Mouse (Mus musculus): ENCODE data around the gene Elf2.
A peak's percentile ranks its signal among the peaks of the same experiment; 100 is the strongest.

Gene Elf2

DNA sequence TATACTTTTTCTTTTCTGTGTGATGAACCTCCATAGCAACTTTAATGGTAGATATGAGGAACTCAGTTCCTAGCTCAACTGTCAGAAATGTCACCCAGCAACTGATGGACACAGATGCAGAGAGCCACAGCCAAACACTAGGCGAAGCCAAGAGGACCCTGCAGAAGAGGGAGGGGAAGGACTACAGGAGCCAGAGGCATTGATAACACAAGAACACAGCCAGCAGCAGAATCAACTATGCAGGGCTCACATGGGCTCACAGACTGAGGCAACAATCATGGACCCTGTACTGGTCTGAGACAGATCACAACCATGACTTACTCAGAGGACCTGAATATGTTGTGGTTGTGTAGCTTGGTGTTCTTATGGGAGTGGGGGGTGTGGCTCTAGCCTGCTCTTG lies 56.1 kb downstream of the Elf2 start:
- no peak for DNase-seq (ENCODE audit: extremely low read depth, low read depth)

DNA sequence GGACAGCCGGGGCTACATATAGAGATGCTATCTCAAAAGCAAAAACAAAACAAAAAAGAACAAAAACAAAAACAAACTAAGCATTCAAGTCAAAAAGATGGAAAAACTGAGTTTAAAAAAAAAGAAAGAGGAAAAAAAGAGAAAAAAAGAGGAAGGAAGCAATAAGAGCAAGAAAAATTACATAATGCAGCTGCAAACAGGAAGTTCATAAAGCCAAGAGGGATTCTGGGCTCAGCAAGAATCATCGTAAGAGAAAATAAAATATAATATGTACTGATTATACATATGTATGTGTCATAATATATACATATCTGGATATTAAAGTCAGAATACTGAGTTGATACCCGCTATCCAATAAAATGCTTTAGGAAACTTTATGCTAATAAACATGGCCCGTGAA lies 58.7 kb downstream of the Elf2 start:
- DNase-seq (ENCODE audit: extremely low read depth, low read depth): no peak

DNA sequence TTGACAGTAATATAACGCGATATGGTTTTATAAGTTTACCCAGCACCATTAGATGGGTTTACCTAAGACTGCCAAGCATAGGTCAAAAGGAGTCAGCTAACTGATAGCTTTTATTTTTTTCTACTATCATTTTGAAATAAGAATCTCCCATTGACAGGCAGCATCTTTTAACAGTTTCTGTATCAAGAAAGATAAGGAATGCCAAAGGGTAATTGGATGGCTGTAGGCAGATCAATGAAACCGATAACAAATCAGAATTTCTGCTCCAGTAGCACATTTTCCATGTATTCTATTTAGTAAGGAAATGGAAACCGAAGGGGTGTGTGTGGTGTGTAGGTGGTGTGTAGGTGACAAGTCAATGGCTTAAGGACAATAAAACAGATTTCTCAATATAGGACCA lies 62.0 kb downstream of the Elf2 start:
- no peak for DNase-seq (ENCODE audit: extremely low read depth, low read depth)

DNA sequence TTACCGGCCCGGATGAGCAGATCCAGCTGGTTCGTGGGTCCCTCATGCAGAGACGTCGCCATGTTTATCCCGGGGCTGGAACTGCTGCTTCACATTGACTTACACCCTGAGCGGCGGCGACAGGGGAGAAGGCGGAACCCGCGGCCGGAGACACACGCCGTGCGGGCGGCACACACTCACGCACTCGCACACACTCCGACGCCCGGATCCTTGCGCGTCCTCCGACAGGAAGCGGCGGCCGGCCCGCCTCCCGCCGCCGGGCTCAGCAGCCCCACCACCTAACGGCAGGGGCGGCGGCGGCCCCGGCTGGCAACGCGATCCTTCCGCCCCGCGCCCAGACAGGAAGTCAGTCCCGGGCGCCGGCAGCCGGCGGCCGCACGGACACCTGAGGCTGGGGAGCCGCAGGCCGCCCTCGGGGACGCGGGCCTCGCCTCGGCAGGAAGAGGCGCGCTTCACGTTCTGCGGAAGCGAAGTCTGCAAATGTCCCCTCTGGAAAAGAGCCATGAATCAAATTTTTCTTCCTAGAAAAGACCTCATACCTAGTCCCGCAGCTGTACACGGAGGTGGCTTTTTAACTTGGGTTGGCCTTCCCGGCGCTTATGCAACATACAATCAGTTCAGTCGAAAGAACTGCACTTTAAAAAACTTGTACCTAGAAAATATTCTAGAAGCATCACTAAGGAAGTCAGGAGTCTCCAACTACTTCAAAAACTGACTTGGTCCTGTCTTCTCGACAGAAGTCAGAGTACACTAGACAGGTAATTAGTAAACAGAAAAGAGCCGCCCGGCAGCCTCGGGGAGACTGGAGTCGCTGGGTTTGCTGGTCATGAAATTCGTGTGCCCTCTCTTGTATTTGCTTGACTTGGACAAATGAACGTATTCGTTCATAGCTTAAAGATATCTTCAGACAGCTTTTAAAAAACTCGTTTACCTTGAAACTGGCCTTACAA lies 63.0 kb downstream of the Elf2 start:
- DNase-seq (ENCODE audit: extremely low read depth, low read depth): peak; percentile 53

DNA sequence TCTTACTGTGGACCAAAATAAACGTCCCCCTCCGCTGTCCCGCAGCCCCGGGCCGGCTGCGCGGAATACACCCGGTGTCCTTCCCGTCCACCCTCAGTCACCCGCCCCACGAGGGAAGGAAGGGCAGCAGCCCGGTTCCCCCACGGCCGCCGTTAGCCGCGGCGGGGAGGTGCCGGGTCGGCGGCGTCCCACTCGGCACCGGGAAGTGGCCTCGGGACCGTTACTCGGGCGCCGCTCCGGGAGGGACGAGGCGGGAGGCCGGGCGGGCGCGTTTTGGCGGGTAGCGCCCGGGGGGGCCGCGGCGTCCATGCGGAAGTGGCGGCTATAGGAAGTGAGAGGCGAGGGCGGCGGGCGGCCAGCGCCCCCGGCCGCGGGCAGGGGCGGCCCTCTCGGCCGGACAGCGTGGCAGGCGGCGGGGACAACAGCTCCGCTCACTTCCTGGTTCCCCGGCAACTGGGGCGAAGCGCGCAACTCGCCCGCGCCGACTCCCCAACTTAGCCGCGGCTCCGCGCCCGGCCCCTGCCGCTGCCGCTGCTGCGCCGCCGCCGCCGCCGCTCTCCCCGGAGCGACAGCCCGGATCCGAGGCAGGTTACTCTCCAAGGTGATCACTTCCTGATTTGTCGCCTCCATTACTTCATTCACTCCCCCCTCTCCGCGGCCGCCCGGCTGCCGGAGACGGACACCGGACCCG lies 63.9 kb downstream of the Elf2 start:
- no peak for DNase-seq (ENCODE audit: extremely low read depth, low read depth)

DNA sequence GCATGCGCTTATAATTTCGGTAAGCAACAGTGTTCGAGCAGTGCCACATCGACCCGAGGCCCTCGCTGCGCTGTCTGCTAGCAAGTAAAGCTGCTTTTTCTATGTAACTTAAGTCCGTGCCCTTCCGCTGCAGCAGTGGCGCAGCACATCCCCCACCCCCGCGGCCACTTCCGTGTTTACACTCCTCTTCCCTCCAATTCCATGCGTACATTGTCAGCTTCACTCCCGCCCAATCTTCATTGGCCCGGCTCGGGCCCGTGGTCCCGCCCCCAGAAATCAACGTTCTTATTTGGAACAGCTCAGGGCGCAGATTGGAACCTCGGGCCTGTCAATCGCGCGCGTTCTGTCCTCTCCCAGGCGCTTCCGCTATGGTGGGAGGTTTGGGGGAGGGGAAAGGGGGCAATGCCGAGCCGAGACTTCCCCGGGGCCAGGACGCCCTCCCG lies 64.5 kb downstream of the Elf2 start:
- peak; percentile 99 for DNase-seq (ENCODE audit: extremely low read depth, low read depth)

DNA sequence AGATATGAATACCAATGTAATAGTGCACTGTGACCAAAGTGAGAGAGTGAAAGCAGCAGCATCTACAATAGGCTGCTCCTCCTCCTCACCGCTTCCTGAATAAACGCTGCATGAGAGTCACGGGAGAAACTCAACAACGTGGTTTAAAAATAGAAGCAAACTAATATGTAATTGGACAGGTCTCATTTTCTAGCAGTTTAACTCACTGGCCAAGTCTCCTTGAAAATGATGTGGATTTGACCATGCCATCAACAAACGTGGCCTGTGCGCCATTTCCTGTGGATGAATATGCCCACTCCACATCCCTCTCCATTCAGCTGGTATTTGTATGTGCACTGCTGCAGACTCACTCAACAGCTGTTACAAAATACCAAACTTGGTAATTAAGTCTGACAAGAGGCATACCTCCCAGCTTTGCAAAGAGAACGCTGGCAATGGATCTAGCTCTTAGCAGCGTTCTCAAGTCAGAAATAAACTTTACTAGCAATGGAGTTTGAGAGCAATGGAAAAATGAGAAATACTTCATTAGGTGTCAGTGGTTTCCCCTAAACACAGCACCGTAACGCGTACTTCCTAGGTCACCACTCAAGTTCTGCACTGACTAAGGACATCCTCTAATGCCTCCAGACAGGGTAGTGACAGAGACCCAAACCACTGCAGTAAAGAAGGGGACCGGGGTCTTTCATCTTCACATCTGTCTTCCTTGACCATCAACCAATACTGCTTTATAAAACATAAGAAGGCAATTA lies 70.2 kb downstream of the Elf2 start:
- DNase-seq (ENCODE audit: extremely low read depth, low read depth): no peak

DNA sequence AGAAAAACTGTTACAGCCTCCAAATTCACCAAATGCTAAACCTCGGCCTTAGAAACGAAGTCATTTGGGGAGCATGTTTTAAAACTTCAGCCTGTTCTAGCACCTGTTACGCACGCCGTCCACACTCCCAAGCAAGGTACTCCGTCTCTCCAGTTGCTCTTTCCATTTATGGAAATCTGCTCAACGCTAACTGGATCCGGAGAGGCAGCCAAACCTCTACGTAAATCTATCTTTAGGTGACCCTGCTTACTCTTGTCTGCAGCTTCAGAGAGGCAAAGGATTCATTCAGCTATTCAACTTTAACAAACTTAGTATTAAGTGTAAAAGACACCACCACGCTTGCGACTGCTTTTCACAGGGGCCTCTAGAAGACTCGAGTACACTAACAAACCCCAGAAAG lies 72.0 kb downstream of the Elf2 start:
- no peak for DNase-seq (ENCODE audit: extremely low read depth, low read depth)

DNA sequence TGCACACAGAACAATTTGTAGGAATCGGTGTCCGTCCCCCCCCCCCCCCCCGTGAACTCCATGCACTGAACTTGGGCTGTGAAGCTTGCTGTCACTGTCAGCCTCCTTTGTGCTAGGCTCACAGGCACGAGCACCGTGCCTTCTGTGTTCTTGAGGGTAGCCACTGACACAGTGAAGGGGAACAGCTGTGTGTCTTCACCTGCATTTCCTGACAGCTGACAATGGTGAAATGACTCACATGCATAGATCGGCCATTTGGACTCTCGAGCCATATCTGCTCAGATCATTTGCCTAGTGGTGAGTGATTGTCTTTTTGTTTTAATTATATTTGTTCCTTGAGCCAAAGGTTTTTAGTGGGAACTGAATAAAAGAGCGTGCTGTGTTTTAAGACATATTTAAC lies 77.5 kb downstream of the Elf2 start:
- no peak for DNase-seq (ENCODE audit: extremely low read depth, low read depth)

DNA sequence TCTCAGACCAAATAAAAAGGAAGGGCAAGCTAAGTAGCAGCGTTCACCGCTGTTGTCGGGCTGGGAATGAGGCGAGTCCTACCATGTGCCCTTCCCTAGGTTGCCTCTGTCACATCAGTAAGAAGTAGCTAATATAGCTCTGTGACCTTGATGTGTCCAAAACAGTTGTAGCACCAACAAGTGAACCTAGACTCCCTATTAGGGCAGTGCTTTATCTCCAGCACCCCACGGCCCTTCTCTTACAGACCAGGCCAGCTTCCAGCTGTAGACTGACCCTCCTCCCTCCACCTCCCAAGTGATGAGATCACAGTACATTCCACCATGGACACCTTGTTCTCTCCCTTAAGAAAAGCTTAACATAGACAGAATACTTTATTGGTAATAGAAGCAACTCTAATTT lies 82.4 kb downstream of the Elf2 start:
- DNase-seq (ENCODE audit: extremely low read depth, low read depth): no peak

DNA sequence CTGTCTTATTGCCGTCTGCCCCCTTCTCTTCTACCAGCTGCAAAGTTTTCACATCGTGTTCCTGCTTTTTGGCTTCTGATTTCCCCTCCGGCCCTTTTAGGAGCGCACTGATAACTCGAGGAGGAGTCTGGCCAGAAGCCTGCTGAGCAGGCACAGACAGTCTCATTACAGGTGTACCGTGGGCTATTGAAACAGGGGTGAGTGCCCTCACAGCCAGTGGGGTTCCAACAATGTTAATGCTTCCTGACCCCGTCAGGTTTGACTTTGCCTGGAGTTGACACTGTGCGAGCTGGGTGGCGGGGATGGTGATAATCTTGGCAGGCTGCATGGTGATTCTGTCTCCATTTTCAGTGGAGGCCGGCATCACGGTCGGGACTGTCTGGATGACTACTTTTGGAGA lies 84.0 kb downstream of the Elf2 start:
- no peak for DNase-seq (ENCODE audit: extremely low read depth, low read depth)

DNA sequence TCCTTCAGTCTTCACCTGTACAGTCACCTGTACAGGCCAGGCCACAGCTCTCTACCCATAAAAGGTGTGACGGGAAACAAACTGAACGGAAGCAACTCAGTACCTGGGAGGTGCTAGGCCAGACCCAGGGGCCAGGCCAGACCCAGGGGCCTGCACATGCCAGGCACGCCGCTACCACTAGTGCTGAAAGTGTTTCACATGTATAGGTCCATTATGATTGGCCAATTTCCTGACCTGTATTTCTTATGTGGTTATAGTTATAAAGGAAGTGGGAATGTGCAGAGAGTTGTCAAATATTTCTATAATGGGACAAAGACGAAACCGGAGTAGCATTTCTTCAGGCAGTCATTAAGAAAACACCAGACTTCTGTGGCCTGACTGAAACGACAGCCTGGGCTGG lies 85.7 kb downstream of the Elf2 start:
- DNase-seq (ENCODE audit: extremely low read depth, low read depth): no peak

DNA sequence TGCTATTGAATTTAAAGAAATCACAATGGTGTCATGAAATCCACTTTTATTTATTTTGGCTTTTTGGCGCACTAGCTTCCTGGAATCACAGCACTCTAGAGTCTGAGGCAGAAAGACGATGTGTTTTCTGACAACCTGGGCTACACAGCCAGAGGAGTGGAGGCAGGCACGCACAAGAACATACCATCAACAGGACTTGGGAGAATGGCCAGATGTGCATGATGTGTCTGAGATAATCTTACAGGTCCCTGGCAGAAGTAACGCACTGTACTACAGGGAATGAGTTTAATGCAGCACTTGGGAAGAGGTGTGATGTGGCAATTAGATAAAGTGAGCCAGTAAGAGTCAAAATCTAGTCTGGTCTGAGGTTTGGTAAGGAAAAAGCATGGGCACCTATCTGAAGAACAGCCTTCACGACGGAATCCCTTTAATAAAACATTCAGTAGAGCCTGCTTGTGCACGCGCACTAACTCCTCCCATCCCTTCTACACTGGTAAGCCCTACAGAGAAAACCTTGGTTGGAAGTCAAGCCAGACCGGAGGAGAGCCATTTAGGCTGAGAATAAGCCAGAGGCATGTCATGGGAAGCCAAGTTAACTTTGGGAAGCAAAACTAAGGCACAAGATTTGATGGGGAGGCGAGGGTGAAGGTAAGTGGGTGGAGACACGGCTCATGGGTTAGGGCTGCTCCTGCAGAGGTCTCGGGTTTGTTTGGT lies 87.6 kb downstream of the Elf2 start:
- no peak for DNase-seq (ENCODE audit: extremely low read depth, low read depth)

DNA sequence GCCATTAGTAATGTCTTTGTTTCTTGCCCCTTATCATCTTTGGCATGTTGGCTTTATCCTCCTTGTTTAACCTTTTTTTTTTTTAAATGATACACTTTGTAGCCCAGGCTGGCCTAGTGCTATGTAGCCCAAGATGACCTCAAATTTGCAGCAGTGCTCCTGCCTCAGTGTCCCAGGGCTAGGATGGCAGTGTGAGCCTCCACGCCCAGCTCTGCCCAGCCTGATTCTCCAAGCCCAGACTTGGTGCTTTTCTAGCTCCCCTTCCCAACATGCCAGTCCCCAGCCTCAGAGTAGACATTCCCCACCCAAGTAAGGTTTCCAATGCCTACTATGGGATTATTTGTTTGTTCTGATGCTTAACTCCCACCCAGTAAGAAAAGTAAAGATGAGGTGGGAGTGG lies 88.2 kb downstream of the Elf2 start:
- no peak for DNase-seq (ENCODE audit: extremely low read depth, low read depth)

DNA sequence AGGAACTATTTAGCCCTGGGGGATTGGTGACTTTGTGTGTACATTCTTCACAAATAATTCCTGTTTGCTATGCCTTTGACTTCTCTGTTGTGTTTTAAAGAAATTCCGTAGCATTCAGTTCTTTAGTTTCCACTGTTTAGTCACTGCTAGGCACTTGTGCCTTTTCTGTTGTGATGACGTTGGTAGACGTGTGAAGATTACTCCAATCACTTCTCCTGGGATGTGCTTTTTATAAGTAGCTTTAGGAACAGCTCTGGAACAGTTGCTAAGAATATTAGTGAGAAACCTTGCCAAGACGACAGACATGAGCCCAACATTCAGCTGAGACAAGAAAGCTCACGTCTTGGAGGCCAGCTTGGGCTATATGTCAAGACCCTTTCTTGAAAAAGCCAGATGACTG lies 89.4 kb downstream of the Elf2 start:
- no peak for DNase-seq (ENCODE audit: extremely low read depth, low read depth)

DNA sequence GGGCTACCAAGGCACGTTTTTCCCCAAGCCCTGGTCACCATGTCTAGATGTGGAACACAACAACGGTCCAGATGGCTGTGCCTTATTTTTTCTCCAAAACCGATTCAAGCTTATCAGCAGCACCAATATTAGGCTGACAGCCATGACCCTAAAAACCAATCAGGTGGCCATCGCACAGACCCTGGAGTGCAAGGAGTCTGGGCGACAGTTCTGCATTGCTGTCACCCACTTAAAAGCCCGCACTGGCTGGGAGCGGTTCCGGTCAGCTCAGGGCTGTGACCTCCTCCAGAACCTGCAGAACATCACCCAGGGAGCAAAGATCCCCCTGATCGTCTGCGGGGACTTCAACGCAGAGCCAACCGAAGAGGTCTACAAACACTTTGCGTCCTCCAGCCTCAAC lies 90.6 kb downstream of the Elf2 start:
- DNase-seq (ENCODE audit: extremely low read depth, low read depth): no peak

DNA sequence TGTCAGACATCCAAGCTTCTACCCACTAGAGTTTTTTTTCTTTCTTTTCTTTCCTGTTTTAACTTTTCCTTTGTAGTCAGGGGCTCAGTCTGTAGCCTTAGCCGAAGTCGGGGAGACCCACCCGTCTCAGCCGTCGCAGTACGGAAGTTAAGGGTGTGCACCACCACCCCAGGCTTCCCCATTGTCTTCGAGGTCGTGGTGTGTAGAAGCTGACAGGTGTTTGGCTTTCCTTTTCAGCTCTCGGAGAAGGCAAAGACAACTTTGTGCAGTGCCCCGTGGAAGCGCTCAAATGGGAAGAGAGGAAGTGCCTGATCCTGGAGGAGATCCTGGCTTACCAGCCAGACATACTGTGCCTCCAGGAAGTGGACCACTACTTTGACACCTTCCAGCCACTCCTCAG lies 91.0 kb downstream of the Elf2 start:
- DNase-seq (ENCODE audit: extremely low read depth, low read depth): no peak

DNA sequence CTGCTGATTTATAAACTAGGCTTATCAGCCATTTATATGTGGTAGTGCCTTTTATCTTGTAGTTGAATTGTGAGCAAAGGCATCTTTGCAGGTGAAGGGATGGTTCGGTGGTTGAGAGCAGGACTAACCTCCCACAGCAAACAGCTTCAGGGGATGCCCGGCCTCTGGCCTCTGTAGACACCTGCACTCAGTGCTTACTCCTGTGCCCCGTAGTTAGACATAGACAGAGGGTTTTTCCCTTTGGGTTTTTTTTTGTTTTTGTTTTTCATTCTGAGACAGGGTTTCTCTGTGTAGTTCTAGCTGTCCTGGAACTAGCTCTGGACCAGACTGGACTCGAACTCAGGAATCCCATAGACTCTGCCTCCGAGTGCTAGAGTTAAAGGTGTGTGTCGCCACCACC lies 91.9 kb downstream of the Elf2 start:
- DNase-seq (ENCODE audit: extremely low read depth, low read depth): no peak

DNA sequence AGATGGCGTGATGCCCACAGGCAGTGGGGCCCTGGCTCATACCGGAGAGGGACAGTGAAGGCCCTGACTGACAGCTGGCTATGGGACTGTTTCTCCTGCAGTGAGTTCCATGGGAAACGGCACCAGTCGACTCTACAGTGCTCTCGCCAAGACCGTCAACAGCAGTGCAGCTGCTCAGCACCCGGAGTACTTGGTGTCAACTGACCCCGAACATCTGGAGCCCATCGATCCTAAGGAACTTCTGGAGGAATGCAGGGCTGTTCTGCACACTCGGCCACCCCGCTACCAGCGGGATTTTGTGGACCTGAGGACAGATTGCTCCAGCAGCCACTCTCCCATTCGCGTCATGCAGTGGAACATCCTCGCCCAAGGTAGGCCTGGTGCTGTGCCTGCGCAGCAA lies 92.8 kb downstream of the Elf2 start:
- no peak for DNase-seq (ENCODE audit: extremely low read depth, low read depth)

DNA sequence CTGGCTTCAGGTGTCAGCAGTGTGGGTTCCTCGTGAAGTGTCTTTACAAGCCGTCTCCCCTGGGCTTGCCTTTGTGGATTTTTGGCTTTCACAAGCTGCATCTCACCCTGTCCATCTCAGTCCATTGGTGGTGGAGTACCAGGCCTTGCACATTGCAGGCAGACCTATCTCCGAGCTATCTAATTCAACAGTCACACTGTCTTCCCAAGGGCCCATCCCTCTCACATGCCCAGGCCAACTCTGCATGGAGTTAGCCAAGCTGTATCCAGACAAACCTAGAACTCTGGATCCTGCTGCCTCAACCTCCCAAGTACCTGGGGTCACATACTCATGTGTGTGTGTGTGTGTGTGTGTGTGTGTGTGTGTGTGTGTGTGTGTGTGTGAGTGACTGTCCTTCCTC lies 100.9 kb downstream of the Elf2 start:
- no peak for DNase-seq (ENCODE audit: extremely low read depth, low read depth)

DNA sequence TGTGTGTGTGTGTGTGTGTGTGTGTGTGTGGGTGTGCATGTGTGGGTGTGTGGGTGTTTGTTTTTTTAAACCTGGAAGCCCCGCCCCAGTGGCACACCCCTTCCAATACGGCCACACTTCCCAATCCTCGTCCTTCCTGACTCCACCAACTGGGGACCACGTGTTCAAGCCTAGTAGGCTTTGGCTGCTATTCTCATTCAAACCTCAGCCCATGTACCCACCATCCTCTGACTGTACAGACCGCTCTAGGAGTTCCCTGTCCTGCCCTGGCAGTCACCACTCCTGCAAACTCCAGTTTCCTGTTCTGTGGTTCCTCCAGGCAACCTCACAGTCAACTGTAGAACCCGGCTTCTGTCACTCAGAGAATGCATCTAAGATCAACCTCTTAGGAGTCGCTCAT lies 101.9 kb downstream of the Elf2 start:
- no peak for DNase-seq (ENCODE audit: extremely low read depth, low read depth)

DNA sequence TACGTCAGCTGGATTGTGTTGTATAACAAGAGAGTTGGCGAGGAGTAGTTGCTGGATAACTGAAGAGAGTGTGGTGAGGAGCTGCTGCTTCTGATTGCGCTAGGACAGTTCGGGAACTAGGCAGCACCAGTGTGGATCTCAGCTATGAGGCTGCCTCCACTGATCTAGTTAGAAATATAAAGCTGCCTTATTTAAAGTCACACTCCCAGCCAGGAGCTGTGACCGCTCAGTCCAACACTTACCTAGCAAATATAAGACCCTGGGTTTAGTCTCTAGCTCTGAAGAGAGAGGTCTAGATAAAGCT lies 105.8 kb downstream of the Elf2 start:
- DNase-seq (ENCODE audit: extremely low read depth, low read depth): no peak
